Mouse (Mus musculus): ENCODE data around the gene Nxt1. TPM values are rescaled to one million over a fixed set of nuclear protein-coding genes. Genes with fewer than 3 reads are reported as not detected.

The Nxt1 gene
- 22.1 TPM for total RNA-seq (2023)

DNA sequence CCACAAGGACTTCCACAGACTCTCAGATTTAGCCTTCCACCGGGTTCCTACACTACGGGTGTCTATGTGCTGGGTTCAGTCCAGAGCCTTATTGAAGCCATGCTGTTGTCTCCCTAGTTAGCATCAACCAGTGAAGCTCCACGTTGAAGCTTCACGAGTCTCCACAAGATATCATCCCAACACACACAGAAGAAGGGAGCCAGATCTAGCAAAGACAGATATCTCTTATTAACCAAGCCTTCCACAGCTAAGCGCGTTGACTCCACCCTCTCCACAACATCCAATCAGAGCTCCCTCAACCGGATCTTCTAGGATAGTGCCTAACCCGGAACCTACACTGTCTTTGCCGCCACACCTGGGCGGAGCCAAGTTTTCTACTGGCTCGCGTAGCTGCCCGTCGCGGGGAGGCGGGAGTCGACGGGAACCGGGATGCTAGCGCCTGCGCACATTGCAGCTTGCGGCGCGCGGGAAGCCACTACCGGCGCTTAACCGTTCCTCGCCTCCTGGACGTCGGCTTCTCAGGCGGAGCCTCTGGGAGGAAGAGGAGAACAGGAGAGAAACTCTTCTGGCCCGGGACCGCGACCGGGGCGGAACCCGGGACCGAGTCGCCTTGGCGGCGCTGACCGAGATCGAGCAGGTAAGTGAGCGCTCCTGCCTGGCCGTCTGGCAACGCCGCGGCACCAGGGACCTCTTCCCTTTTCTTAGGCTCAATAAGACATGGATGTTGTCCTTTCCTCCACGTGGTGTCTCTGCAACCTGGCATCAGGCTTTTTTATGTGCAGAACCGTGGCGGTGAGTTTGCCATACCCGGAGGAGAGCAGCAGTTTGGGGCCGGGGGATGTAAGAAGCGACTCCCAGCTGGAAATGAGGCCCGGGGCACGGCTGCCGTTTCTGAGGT lies at the start of gene Nxt1:
Gene Nxt1, plus strand, starts transcription at position 403 of the 898 bp plus-strand sequence.

DNA sequence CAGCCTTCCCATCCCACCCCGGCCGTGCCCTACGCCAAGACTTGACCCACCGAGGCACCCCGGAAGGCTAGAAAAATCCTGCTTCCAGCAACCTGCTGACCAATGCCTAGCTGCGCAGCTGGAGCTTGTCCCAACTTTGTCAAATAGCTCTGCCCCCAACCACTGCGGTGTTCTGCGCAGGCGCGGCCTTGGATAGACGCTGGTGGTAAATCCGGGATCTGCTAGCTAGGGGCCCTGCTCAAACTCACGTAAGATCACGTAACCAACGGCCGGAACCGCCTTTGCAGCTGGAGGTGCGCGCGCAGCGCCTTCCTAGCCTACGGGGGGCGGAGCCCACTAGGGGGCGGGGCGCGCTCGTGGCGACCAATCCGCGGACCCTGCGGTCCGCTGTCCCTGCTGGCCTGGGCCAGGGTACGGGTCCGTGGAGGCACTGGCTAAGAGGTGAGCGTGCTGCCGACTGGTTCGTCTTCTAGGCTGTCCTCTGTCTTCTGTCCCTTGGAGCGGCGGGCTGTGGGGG lies 8.4 kb downstream of the Nxt1 start, which contains the start of gene Gzf1:
Gene Gzf1, plus strand, starts transcription at position 249 of the 517 bp plus-strand sequence.

Other genes with a start within 250 kb of the Nxt1 start
- gene Cd93, start 229.0 kb upstream of the Nxt1 start, total RNA-seq (2023) = 1.5 TPM
- 6.8 TPM for gene Gzf1, start 8.4 kb downstream of the Nxt1 start, total RNA-seq (2023)
- gene Napb, start 59.9 kb downstream of the Nxt1 start, total RNA-seq (2023) = 1.1 TPM
- gene Cstl1, start 77.8 kb downstream of the Nxt1 start, total RNA-seq (2023) = not detected
- not detected for gene Cst11, start 98.9 kb downstream of the Nxt1 start, total RNA-seq (2023)
- not detected for gene 8030411F24Rik, start 109.4 kb downstream of the Nxt1 start, total RNA-seq (2023)
- gene Cst12, start 116.8 kb downstream of the Nxt1 start, total RNA-seq (2023) = not detected
- gene Cst8, start 126.2 kb downstream of the Nxt1 start, total RNA-seq (2023) = not detected
- not detected for gene Cst13, start 147.5 kb downstream of the Nxt1 start, total RNA-seq (2023)
- gene Cst9, start 162.5 kb downstream of the Nxt1 start, total RNA-seq (2023) = not detected
- not detected for gene 9230104L09Rik, start 192.4 kb downstream of the Nxt1 start, total RNA-seq (2023)
- gene Cst3, start 203.1 kb downstream of the Nxt1 start, total RNA-seq (2023) = 81.4 TPM

Measured in CD4-positive naive resting alpha-beta T cell, adult 57 days (primary cell).